Mouse (Mus musculus) bone marrow macrophage, adult 2 months (primary cell): ENCODE data around the gene Abcc9. TPM values are rescaled to one million over a fixed set of nuclear protein-coding genes. Genes with fewer than 3 reads are reported as not detected.

Experiments used
- H3K27ac ChIP-seq: 2 replicates; pipeline ENCODE4 v1.5.1; 2012; ENCODE audit warnings: low read depth, low read length; ENCODE audit not compliant: insufficient read depth
- H3K4me1 ChIP-seq: 2 replicates; pipeline ENCODE4 v1.6.1; 2012; ENCODE audit warnings: low read length; ENCODE audit not compliant: control insufficient read depth, insufficient read depth
- H3K4me3 ChIP-seq: 2 replicates; pipeline ENCODE4 v1.5.1; 2012; ENCODE audit warnings: mild to moderate bottlenecking, low read length, moderate library complexity; ENCODE audit not compliant: insufficient read depth
- CTCF ChIP-seq: IDR thresholded peaks from 2 replicates; pipeline ENCODE4 v1.5.1; 2012; ENCODE audit warnings: low read depth, mild to moderate bottlenecking, low read length, moderate library complexity
- POLR2A ChIP-seq: IDR thresholded peaks from 2 replicates; pipeline ENCODE4 v1.6.1; 2012; ENCODE audit warnings: mild to moderate bottlenecking, low read depth, low read length, borderline replicate concordance
- polyA plus RNA-seq: library from polyadenylated mRNA; stranded (reverse); fragments of >200 nt; gene quantifications from 2 replicates; pipeline ENCODE4 v1.2.4, GENCODE M21; 2012; ENCODE audit not compliant: missing spikeins, insufficient read depth, insufficient read length

The Abcc9 gene
- polyA plus RNA-seq, 1 experiment = not detected

- no peak overlapping the region for H3K27ac ChIP-seq
- TF ChIP-seq POLR2A (no peak), CTCF (no peak)
- H3K4me3 ChIP-seq = no peak overlapping the region
- H3K4me1 ChIP-seq = no peaks in the 10 kb centered on the region
Measured at GRCm38 (mm10) chr6:142635654-142636053, 66.5 kb downstream of the Abcc9 start.

GRCm38 (mm10) chr6:142635185-142635583 lies 66.9 kb downstream of the Abcc9 start:
- no peak for TF ChIP-seq POLR2A
- TF ChIP-seq CTCF = no peak
- Histone ChIP-seq H3K4me1 (no peaks in the 10 kb centered on the region), H3K27ac (no peak overlapping the region), H3K4me3 (no peak overlapping the region)

GRCm38 (mm10) chr6:142634530-142635184 lies 67.5 kb downstream of the Abcc9 start:
- H3K27ac ChIP-seq = no peak overlapping the region
- H3K4me3 ChIP-seq = no peak overlapping the region
- no peaks in the 10 kb centered on the region for H3K4me1 ChIP-seq
- TF ChIP-seq POLR2A (no peak), CTCF (no peak)

- TF ChIP-seq CTCF (no peak), POLR2A (no peak)
- Histone ChIP-seq H3K27ac (no peak overlapping the region), H3K4me3 (no peak overlapping the region), H3K4me1 (no peaks in the 10 kb centered on the region)
Measured at GRCm38 (mm10) chr6:142623351-142623750, 78.8 kb downstream of the Abcc9 start.

GRCm38 (mm10) chr6:142616659-142617058 lies 85.5 kb downstream of the Abcc9 start:
- H3K4me3 ChIP-seq = no peak overlapping the region
- H3K4me1 ChIP-seq = no peaks in the 10 kb centered on the region
- no peak overlapping the region for H3K27ac ChIP-seq
- TF ChIP-seq CTCF = no peak
- TF ChIP-seq POLR2A = no peak

- H3K4me1 ChIP-seq = no peaks in the 10 kb centered on the region
- TF ChIP-seq POLR2A = no peak
- TF ChIP-seq CTCF = no peak
- H3K27ac ChIP-seq = no peak overlapping the region
- H3K4me3 ChIP-seq = no peak overlapping the region
Measured at GRCm38 (mm10) chr6:142614324-142614723, 87.8 kb downstream of the Abcc9 start.

GRCm38 (mm10) chr6:142612366-142612765 lies 89.7 kb downstream of the Abcc9 start:
- no peak overlapping the region for H3K4me3 ChIP-seq
- no peaks in the 10 kb centered on the region for H3K4me1 ChIP-seq
- TF ChIP-seq CTCF = no peak
- no peak for TF ChIP-seq POLR2A
- no peak overlapping the region for H3K27ac ChIP-seq

GRCm38 (mm10) chr6:142609401-142610373 lies 92.4 kb downstream of the Abcc9 start:
- Histone ChIP-seq H3K4me1 (no peaks in the 10 kb centered on the region), H3K27ac (no peak overlapping the region), H3K4me3 (no peak overlapping the region)
- TF ChIP-seq CTCF = no peak
- no peak for TF ChIP-seq POLR2A

GRCm38 (mm10) chr6:142607080-142607479 lies 95.0 kb downstream of the Abcc9 start:
- TF ChIP-seq CTCF (no peak), POLR2A (no peak)
- no peak overlapping the region for H3K4me3 ChIP-seq
- no peaks in the 10 kb centered on the region for H3K4me1 ChIP-seq
- no peak overlapping the region for H3K27ac ChIP-seq

- H3K4me3 ChIP-seq = no peak overlapping the region
- no peak overlapping the region for H3K27ac ChIP-seq
- H3K4me1 ChIP-seq = no peaks in the 10 kb centered on the region
- no peak for TF ChIP-seq POLR2A
- no peak for TF ChIP-seq CTCF
Measured at GRCm38 (mm10) chr6:142602772-142603171, 99.3 kb downstream of the Abcc9 start.
